Mouse (Mus musculus): ENCODE data around the gene Snn.

DNA sequence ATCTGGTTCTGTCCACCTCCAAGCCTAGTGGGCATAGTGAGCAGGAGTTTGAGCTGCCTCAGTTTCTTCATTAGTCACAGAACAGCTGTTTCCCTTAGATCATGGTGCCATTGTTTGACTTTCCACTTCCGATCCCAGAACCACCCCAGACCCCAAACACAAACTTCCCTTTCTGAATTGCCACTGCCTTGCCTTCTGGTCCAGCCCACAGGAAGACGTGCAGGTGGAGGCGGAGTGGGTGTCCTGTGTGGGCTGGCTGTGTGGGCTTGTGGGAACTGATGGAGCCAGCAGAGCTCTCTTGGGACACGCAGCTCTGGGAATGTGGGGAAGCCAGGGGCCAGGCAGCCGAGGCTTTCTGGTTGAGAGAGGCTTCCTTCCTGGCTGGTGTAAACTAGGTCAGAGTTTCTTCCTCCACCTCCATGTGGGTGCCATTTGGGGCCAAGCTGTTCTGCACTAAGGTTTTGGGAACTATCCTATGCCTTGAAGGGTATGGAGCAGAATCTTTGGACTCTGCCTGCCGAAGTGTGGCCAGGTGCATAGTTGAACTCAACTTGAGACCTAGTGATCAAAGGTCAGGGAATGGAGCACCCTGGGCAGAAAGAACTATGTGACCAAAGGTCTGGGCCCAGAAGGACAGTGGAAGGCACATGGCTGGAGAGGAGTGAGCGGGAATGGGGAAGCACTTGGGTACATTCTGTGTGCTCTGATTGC, 9.1 kb downstream of the Snn start:
- TF ChIP-seq ZC3H11A (IDR thresholded peaks at IDR 0.05; ENCODE audit: low read depth, low read length) (no peak), CTCF (conservative IDR thresholded peaks at IDR 0.05 in 1 of 2, IDR thresholded peaks at IDR 0.05 in 1 of 2; ENCODE audit: low read depth in 2 of 2, low read length in 2 of 2) (no peak), RAD21 (IDR thresholded peaks at IDR 0.05; ENCODE audit: low read depth, low read length) (no peak), USF1 (IDR thresholded peaks at IDR 0.05; ENCODE audit: low read depth, low read length) (no peak)

Measured in CH12.LX (cell line).